Mouse (Mus musculus) lung, postnatal 36 days (tissue): ENCODE measurements at regions not wholly inside any gene's neighbourhood (a gene's known extent, or its start where the extent isn't known, plus 50 kb on each side); places are given as distances from the start of the nearest gene placed in this dataset.

ENCODE experiments used
- DNase-seq: peaks from one replicate; pipeline ENCODE4 v3.0.0; 2022; ENCODE audit warnings: mixed read lengths

- DNase-seq, result no peak
Measured at GRCm38 (mm10) chr6:100094653-100095217, 192.6 kb downstream of the Rybp start.

- DNase-seq, result no peak
Measured at GRCm38 (mm10) chr6:100092870-100093269, 194.4 kb downstream of the Rybp start.

GRCm38 (mm10) chr6:100091815-100092214, 195.5 kb downstream of the Rybp start:
- DNase-seq, result no peak

- DNase-seq, result no peak
Measured at GRCm38 (mm10) chr6:100088576-100088975, 198.7 kb downstream of the Rybp start.

- DNase-seq, result no peak
Measured at GRCm38 (mm10) chr6:100086807-100087206, 200.5 kb downstream of the Rybp start.

- no peak for DNase-seq
Measured at GRCm38 (mm10) chr6:100085981-100086380, 201.3 kb downstream of the Rybp start.

GRCm38 (mm10) chr6:100083868-100084477, 203.3 kb downstream of the Rybp start:
- DNase-seq, result no peak

GRCm38 (mm10) chr6:100083127-100083526, 204.2 kb downstream of the Rybp start:
- no peak for DNase-seq

GRCm38 (mm10) chr6:100074672-100075335, 212.5 kb downstream of the Rybp start:
- peak; percentile 81 for DNase-seq

- peak; percentile 22 for DNase-seq
Measured at GRCm38 (mm10) chr6:100072261-100072968, 214.9 kb downstream of the Rybp start.

GRCm38 (mm10) chr6:100069151-100069550, 218.1 kb downstream of the Rybp start:
- peak; percentile 63 for DNase-seq

- DNase-seq, result no peak
Measured at GRCm38 (mm10) chr6:100067273-100067672, 220.0 kb downstream of the Rybp start.

GRCm38 (mm10) chr6:100065586-100065985, 221.7 kb downstream of the Rybp start:
- no peak for DNase-seq

GRCm38 (mm10) chr6:100062961-100063360, 224.3 kb downstream of the Rybp start:
- peak; percentile 56 for DNase-seq

GRCm38 (mm10) chr6:100059803-100060202, 227.5 kb downstream of the Rybp start:
- DNase-seq, result peak; percentile 58

- no peak for DNase-seq
Measured at GRCm38 (mm10) chr6:100055980-100056379, 231.3 kb downstream of the Rybp start.

- DNase-seq, result no peak
Measured at GRCm38 (mm10) chr6:100052955-100053795, 234.1 kb downstream of the Rybp start.

GRCm38 (mm10) chr6:100052406-100052805, 234.9 kb downstream of the Rybp start:
- no peak for DNase-seq

GRCm38 (mm10) chr6:100049036-100049435, 238.2 kb downstream of the Rybp start:
- DNase-seq, result no peak

- no peak for DNase-seq
Measured at GRCm38 (mm10) chr6:100046186-100046990, 240.9 kb downstream of the Rybp start.

GRCm38 (mm10) chr6:100045109-100045508, 242.2 kb downstream of the Rybp start:
- peak; percentile 17 for DNase-seq

GRCm38 (mm10) chr6:100041161-100041560, 246.1 kb downstream of the Rybp start:
- DNase-seq, result no peak
